Mouse (Mus musculus) liver, embryonic 14.5 days (tissue): ENCODE measurements around the gene Fkbp14. TPM values are rescaled to one million over a fixed set of nuclear protein-coding genes. Genes with fewer than 3 reads are reported as not detected.

ENCODE experiments used
- ATAC-seq: fragments of 200-750 bp; cut with Nextera tagmentation; 2 replicates; pipeline ENCODE4 v1.8.0; 2017; ENCODE audit warnings: moderate number of reproducible peaks, mild to moderate bottlenecking, moderate library complexity; ENCODE audit not compliant: insufficient read depth
- DNase-seq, 3 experiments: peaks; one replicate each; pipeline ENCODE4 v3.0.0-alpha.2; 2012 to 2013; ENCODE audit warnings: low read depth in 3 of 3, low spot score in 3 of 3
- H3K27ac ChIP-seq: fragments of 300-500 bp; sonication (generic); 2 replicates; pipeline ENCODE4 v1.5.1; 2014; ENCODE audit warnings: moderate library complexity, mild to moderate bottlenecking, control low read depth, inconsistent platforms
- H3K27me3 ChIP-seq: fragments of 300-500 bp; sonication (generic); 2 replicates; pipeline ENCODE4 v1.6.1; 2014; ENCODE audit warnings: mild to moderate bottlenecking, low read length, moderate library complexity; ENCODE audit not compliant: control insufficient read depth, insufficient read depth
- H3K36me3 ChIP-seq: fragments of 300-500 bp; sonication (generic); replicated peaks from 2 replicates; pipeline ENCODE4 v1.6.1; 2014; ENCODE audit warnings: low read depth; ENCODE audit not compliant: control insufficient read depth, insufficient read depth
- H3K4me1 ChIP-seq, 2 experiments: fragments of 200-500 bp in 1 of 2; fragments of 300-500 bp in 1 of 2; sonication (generic) in 1 of 2; replicated peaks; 2 replicates each; pipeline ENCODE4 v1.6.1; 2012 to 2014; ENCODE audit warnings: antibody characterized with exemption in 1 of 2, inconsistent platforms in 1 of 2, low read length in 1 of 2; ENCODE audit not compliant: control insufficient read depth in 2 of 2, insufficient read depth in 2 of 2
- H3K4me2 ChIP-seq: fragments of 300-500 bp; sonication (generic); 2 replicates; pipeline ENCODE4 v1.6.1; 2014; ENCODE audit warnings: low read depth, mild to moderate bottlenecking, control low read depth, moderate library complexity
- H3K4me3 ChIP-seq, 2 experiments: fragments of 200-500 bp in 1 of 2; fragments of 300-500 bp in 1 of 2; sonication (generic) in 1 of 2; 2 replicates each; pipeline ENCODE4 v1.5.1; 2012 to 2014; ENCODE audit warnings: low read depth in 2 of 2, low read length in 2 of 2, mild to moderate bottlenecking in 2 of 2, control low read depth in 1 of 2, inconsistent platforms in 1 of 2, moderate library complexity in 1 of 2; ENCODE audit not compliant: insufficient read depth in 1 of 2
- H3K9ac ChIP-seq: fragments of 300-500 bp; sonication (generic); replicated peaks from 2 replicates; pipeline ENCODE4 v1.6.1; 2014; ENCODE audit warnings: mild to moderate bottlenecking, control low read depth, moderate library complexity
- H3K9me3 ChIP-seq: fragments of 300-500 bp; sonication (generic); 2 replicates; pipeline ENCODE4 v1.6.1; 2016; ENCODE audit warnings: low read length, mixed read lengths; ENCODE audit not compliant: control insufficient read depth
- CTCF ChIP-seq: IDR thresholded peaks from 2 replicates; pipeline ENCODE4 v1.5.1; 2016; ENCODE audit warnings: antibody characterized with exemption, low read depth, control low read depth
- EP300 ChIP-seq: IDR thresholded peaks from 2 replicates; pipeline ENCODE4 v1.6.1; 2016; ENCODE audit warnings: antibody characterized with exemption, low read depth
- WGBS: fragments of 180-500 bp; shearing (Covaris S2); extraction: QIAGEN DNeasy Blood & Tissue Kit; methylation state at CpG from one replicate; pipeline ENCODE4 v1.1.7; 2014; ENCODE audit not compliant: insufficient replicate concordance; 5-methylcytosine and 5-hydroxymethylcytosine counted together
- polyA plus RNA-seq, 2 experiments: library from polyadenylated mRNA; depleted of rRNA in 1 of 2; stranded (reverse) in 1 of 2; unstranded in 1 of 2; fragments of >200 nt; fragmentation: Nextera tagmentation in 1 of 2; extraction: Ambion mirVana in 1 of 2; gene quantifications; 2 replicates each; pipeline versions ENCODE4 v1.2.1 to v1.2.3; 2012 to 2014

Fkbp14 gene
- polyA plus RNA-seq, 2 experiments = 3.5 to 4.0 TPM

DNA sequence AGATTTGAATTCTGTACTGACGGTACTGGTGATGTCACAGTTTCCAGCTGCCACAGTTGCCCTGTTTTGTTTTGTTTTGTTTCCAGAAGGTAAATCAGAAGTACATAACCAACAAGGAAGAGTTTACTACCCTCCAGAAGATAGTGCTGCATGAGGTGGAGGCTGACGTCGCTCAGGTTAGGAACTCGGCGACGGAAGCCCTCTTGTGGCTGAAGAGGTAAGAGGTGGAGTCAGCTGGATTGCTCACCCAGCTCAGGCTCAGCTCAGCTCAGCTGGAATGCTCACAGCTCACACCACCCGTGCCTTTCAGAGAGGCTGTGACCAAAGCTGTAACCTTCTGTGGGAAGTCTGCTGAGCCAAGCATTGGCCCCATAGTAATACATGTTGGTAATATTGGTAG, 32.6 kb upstream of the Fkbp14 start:
- Histone ChIP-seq H3K27me3 (no peaks in the 10 kb centered on the region), H3K9me3 (no peaks in the 10 kb centered on the region), H3K36me3 (no peaks in the 10 kb centered on the region), H3K4me3 (no peak overlapping the region), H3K4me1 (no peaks in the 10 kb centered on the region), H3K9ac (no peak overlapping the region), H3K4me2 (no peak overlapping the region), H3K27ac (no peak overlapping the region)
- ATAC-seq = no peak
- DNase-seq = no peak
- 39% methylated on average over 7 of the region's 7 CpGs for WGBS
- TF ChIP-seq CTCF (peak; percentile 58), EP300 (no peak)

GRCm38 (mm10) chr6:54628381-54628780, 31.3 kb upstream of the Fkbp14 start:
- H3K4me1 ChIP-seq = no peaks in the 10 kb centered on the region
- H3K9ac ChIP-seq = no peak overlapping the region
- no peaks in the 10 kb centered on the region for H3K27me3 ChIP-seq
- DNase-seq (no peak), ATAC-seq (no peak)
- H3K36me3 ChIP-seq = no peaks in the 10 kb centered on the region
- TF ChIP-seq CTCF = no peak
- no peak for TF ChIP-seq EP300
- H3K9me3 ChIP-seq = no peaks in the 10 kb centered on the region
- H3K4me3 ChIP-seq = no peak overlapping the region
- WGBS = 69% methylated on average over 3 of the region's 3 CpGs
- no peak overlapping the region for H3K27ac ChIP-seq
- H3K4me2 ChIP-seq = no peak overlapping the region

GRCm38 (mm10) chr6:54620357-54620756, 23.2 kb upstream of the Fkbp14 start:
- H3K9me3 ChIP-seq = no peaks in the 10 kb centered on the region
- WGBS = 49% methylated on average over 4 of the region's 4 CpGs
- H3K4me1 ChIP-seq = no peaks in the 10 kb centered on the region
- no peak overlapping the region for H3K9ac ChIP-seq
- no peak for ATAC-seq
- no peak overlapping the region for H3K4me2 ChIP-seq
- no peaks in the 10 kb centered on the region for H3K36me3 ChIP-seq
- no peak overlapping the region for H3K4me3 ChIP-seq
- TF ChIP-seq CTCF (no peak), EP300 (no peak)
- no peak overlapping the region for H3K27ac ChIP-seq
- no peaks in the 10 kb centered on the region for H3K27me3 ChIP-seq
- DNase-seq = no peak

GRCm38 (mm10) chr6:54619530-54619929, 22.4 kb upstream of the Fkbp14 start:
- H3K36me3 ChIP-seq = no peaks in the 10 kb centered on the region
- H3K4me2 ChIP-seq = no peak overlapping the region
- ATAC-seq (no peak), DNase-seq (no peak)
- no peaks in the 10 kb centered on the region for H3K27me3 ChIP-seq
- H3K27ac ChIP-seq = no peak overlapping the region
- 74% methylated on average over 7 of the region's 7 CpGs for WGBS
- H3K9ac ChIP-seq = no peak overlapping the region
- no peak overlapping the region for H3K4me3 ChIP-seq
- no peaks in the 10 kb centered on the region for H3K4me1 ChIP-seq
- no peaks in the 10 kb centered on the region for H3K9me3 ChIP-seq
- TF ChIP-seq CTCF (no peak), EP300 (no peak)

DNA sequence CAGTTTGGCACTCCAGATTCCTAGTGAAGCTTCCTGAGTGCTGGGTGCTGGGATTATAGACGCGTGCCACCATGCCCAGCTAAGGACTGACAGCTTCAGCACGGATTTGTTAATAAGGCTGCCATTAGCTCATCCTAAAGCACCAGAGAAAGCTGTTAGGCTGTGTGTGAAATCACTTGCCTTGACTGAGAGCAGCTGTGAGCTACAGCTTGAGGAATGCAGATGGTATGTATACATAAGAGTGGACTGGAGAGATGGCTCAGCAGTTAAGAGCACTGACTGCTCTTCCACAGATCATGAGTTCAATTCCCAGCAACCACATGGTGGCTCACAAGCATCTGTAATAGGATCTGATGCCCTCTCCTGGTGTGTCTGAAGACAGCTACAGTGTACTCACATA, 20.3 kb upstream of the Fkbp14 start:
- DNase-seq (no peak), ATAC-seq (no peak)
- Histone ChIP-seq H3K27me3 (no peaks in the 10 kb centered on the region), H3K9ac (no peak overlapping the region), H3K4me3 (no peak overlapping the region), H3K27ac (no peak overlapping the region), H3K4me2 (no peak overlapping the region), H3K4me1 (no peaks in the 10 kb centered on the region), H3K9me3 (no peaks in the 10 kb centered on the region), H3K36me3 (no peaks in the 10 kb centered on the region)
- 67% methylated on average over 3 of the region's 3 CpGs for WGBS
- TF ChIP-seq CTCF = no peak
- TF ChIP-seq EP300 = no peak
